Mouse (Mus musculus): Measurements from ENCODE around the gene Trpm7. TPM values are rescaled to one million over a fixed set of nuclear protein-coding genes. Genes with fewer than 3 reads are reported as not detected.
A peak's percentile ranks its signal among the peaks of the same experiment; 100 is the strongest.

The Trpm7 gene
- 0.63 and 1.3 TPM in 2 replicates for polyA plus RNA-seq (2012; ENCODE audit: insufficient read depth, low replicate concordance)

GRCm38 (mm10) chr2:126875871-126876796 is at the start of gene Trpm7:
Trpm7 (minus strand) TSS chr2:126876230.
- Histone ChIP-seq H3K36me3 (replicated peaks; ENCODE audit: low read length) (no peaks in the 10 kb centered on the region), H3K4me1 (peaks cover 42% of the 10 kb centered on the region), H3K27me3 (replicated peaks) (no peaks in the 10 kb centered on the region), H3K9me3 (no peaks in the 10 kb centered on the region), H3K4me3 (replicated peaks) (peak within 1 kb of the TSS; percentile 99)
- TF ChIP-seq GATA1 (IDR thresholded peaks at IDR 0.05; ENCODE audit: borderline replicate concordance, low read length), result no peak
- no peak for TF ChIP-seq FLI1 (IDR thresholded peaks at IDR 0.05; ENCODE audit: low read length)

DNA sequence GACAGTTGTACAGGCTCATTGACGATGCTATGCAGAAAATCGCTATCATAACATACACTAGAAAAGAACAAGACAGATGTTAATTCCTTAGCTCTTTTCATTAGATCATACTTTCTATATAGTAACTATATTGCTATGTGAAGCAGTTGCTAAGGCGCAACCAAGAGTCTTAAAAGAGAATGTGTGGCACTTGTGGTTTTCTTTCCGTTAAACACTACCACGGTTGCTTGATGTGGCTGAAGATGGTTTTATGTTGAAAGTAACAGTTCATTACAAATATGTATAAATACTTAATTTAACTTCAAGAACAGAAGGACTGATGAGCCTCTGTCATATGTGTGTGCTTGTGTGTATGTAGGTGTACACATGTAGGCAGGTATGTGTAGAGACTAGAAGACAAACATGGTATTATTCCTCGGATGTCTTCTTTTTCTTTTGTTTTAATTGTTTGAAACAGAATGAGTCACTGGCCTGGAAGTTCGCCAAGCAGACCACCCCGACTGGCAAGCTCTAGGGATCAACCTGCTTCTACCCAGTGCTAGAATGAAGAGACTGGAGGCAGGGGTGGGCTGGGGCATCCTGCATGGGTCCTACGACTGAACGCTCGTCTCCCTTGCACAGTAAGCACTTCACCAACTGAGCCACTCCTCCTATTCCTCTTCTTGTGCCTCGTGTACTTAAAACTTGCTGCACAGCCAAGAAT is 44.5 kb upstream of the Trpm7 start:
- Histone ChIP-seq H3K4me3 (replicated peaks) (no peak overlapping the region), H3K9me3 (no peaks in the 10 kb centered on the region), H3K4me1 (no peaks in the 10 kb centered on the region), H3K36me3 (replicated peaks; ENCODE audit: low read length) (peaks cover 95% of the 10 kb centered on the region), H3K27me3 (replicated peaks) (no peaks in the 10 kb centered on the region)
- TF ChIP-seq GATA1 (IDR thresholded peaks at IDR 0.05; ENCODE audit: borderline replicate concordance, low read length) (no peak), FLI1 (IDR thresholded peaks at IDR 0.05; ENCODE audit: low read length) (no peak)

DNA sequence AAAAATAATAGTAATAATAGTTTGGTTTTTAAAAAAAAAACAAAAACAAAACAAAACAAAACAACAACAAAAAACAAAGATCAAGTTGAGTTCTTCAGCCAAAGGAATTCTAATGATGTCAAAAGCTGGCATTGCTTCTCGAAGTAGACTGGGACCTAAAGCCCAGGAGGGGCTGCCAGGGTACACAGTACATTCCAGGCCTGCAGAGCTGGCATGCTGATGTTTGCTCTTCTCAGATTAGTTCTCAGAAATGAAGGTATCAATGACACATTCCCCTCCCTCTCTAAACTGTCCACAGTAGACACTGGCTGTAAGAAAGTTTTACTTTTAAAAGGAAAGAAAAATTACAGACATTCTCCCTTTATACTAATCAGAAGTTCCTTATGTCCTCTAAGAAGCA is 40.2 kb upstream of the Trpm7 start:
- Histone ChIP-seq H3K4me1 (no peaks in the 10 kb centered on the region), H3K9me3 (no peaks in the 10 kb centered on the region), H3K4me3 (replicated peaks) (no peak overlapping the region), H3K27me3 (replicated peaks) (no peaks in the 10 kb centered on the region), H3K36me3 (replicated peaks; ENCODE audit: low read length) (peaks cover 88% of the 10 kb centered on the region)
- TF ChIP-seq GATA1 (IDR thresholded peaks at IDR 0.05; ENCODE audit: borderline replicate concordance, low read length), result no peak
- TF ChIP-seq FLI1 (IDR thresholded peaks at IDR 0.05; ENCODE audit: low read length), result no peak

GRCm38 (mm10) chr2:126914096-126914495 is 38.1 kb upstream of the Trpm7 start:
- H3K9me3 ChIP-seq, result no peaks in the 10 kb centered on the region
- TF ChIP-seq FLI1 (IDR thresholded peaks at IDR 0.05; ENCODE audit: low read length) (no peak), GATA1 (IDR thresholded peaks at IDR 0.05; ENCODE audit: borderline replicate concordance, low read length) (no peak)
- no peaks in the 10 kb centered on the region for H3K27me3 ChIP-seq (replicated peaks)
- peaks cover 77% of the 10 kb centered on the region for H3K36me3 ChIP-seq (replicated peaks; ENCODE audit: low read length)
- no peaks in the 10 kb centered on the region for H3K4me1 ChIP-seq
- no peak overlapping the region for H3K4me3 ChIP-seq (replicated peaks)

GRCm38 (mm10) chr2:126904162-126904561 is 28.1 kb upstream of the Trpm7 start:
- peaks cover 3% of the 10 kb centered on the region; the same call in 1 of the 2 replicates for H3K4me1 ChIP-seq

GRCm38 (mm10) chr2:126897511-126897910 is 21.5 kb upstream of the Trpm7 start:
- H3K9me3 ChIP-seq, result no peaks in the 10 kb centered on the region
- H3K36me3 ChIP-seq (replicated peaks; ENCODE audit: low read length), result peaks cover 79% of the 10 kb centered on the region
- H3K27me3 ChIP-seq (replicated peaks), result no peaks in the 10 kb centered on the region
- TF ChIP-seq GATA1 (IDR thresholded peaks at IDR 0.05; ENCODE audit: borderline replicate concordance, low read length) (no peak), FLI1 (IDR thresholded peaks at IDR 0.05; ENCODE audit: low read length) (no peak)
- no peak overlapping the region for H3K4me3 ChIP-seq (replicated peaks)
- peaks cover 3% of the 10 kb centered on the region; the same call in 1 of the 2 replicates for H3K4me1 ChIP-seq

More at GRCm38 (mm10) chr2:126904162-126904561, 28.1 kb upstream of the Trpm7 start:
- peaks cover 78% of the 10 kb centered on the region for H3K36me3 ChIP-seq (replicated peaks; ENCODE audit: low read length)
- no peak overlapping the region for H3K4me3 ChIP-seq (replicated peaks)
- TF ChIP-seq FLI1 (IDR thresholded peaks at IDR 0.05; ENCODE audit: low read length) (no peak), GATA1 (IDR thresholded peaks at IDR 0.05; ENCODE audit: borderline replicate concordance, low read length) (no peak)
- no peaks in the 10 kb centered on the region for H3K27me3 ChIP-seq (replicated peaks)
- no peaks in the 10 kb centered on the region for H3K9me3 ChIP-seq

- Histone ChIP-seq H3K36me3 (replicated peaks; ENCODE audit: low read length) (peaks cover 78% of the 10 kb centered on the region), H3K9me3 (no peaks in the 10 kb centered on the region), H3K27me3 (replicated peaks) (no peaks in the 10 kb centered on the region), H3K4me3 (replicated peaks) (no peak overlapping the region), H3K4me1 (peaks cover 3% of the 10 kb centered on the region; the same call in 1 of the 2 replicates)
- TF ChIP-seq GATA1 (IDR thresholded peaks at IDR 0.05; ENCODE audit: borderline replicate concordance, low read length) (no peak), FLI1 (IDR thresholded peaks at IDR 0.05; ENCODE audit: low read length) (no peak)
Measured at GRCm38 (mm10) chr2:126896941-126897340, 20.9 kb upstream of the Trpm7 start.

DNA sequence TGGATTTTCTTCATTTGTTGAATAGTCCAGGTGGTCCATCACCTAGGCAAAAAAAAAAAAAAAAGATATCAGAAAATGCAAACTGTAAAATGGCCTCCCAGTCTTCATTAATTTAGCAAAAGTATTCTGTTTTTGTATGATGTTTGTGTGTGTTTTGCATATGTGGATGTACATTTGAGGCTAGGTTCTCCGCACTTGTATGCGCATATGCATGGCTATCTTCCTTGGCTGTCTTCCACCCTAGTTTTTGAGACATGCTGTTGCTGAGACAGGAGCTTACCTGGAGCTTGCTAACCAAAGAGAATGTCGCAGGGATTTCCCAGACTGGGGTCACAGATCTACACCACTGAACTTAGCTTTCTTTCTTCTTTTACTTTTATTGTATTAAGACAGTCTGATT is 18.2 kb upstream of the Trpm7 start:
- TF ChIP-seq GATA1 (IDR thresholded peaks at IDR 0.05; ENCODE audit: borderline replicate concordance, low read length) (no peak), FLI1 (IDR thresholded peaks at IDR 0.05; ENCODE audit: low read length) (no peak)
- Histone ChIP-seq H3K27me3 (replicated peaks) (no peaks in the 10 kb centered on the region), H3K36me3 (replicated peaks; ENCODE audit: low read length) (peaks cover 69% of the 10 kb centered on the region), H3K4me3 (replicated peaks) (no peak overlapping the region), H3K4me1 (peaks cover 3% of the 10 kb centered on the region; the same call in 1 of the 2 replicates), H3K9me3 (no peaks in the 10 kb centered on the region)

- TF ChIP-seq FLI1 (IDR thresholded peaks at IDR 0.05; ENCODE audit: low read length) (no peak), GATA1 (IDR thresholded peaks at IDR 0.05; ENCODE audit: borderline replicate concordance, low read length) (no peak)
- Histone ChIP-seq H3K36me3 (replicated peaks; ENCODE audit: low read length) (peaks cover 53% of the 10 kb centered on the region), H3K9me3 (no peaks in the 10 kb centered on the region), H3K4me1 (peaks cover 6% of the 10 kb centered on the region; the same call in 1 of the 2 replicates), H3K4me3 (replicated peaks) (no peak overlapping the region), H3K27me3 (replicated peaks) (no peaks in the 10 kb centered on the region)
Measured at GRCm38 (mm10) chr2:126892316-126892715, 16.3 kb upstream of the Trpm7 start.
